Mouse (Mus musculus) retina, postnatal 1 day (tissue): ENCODE measurements around the gene Disp1.

Experiments used
- DNase-seq: peaks from one replicate; pipeline ENCODE4 v3.0.0-alpha.2; 2012

Gene Disp1

GRCm38 (mm10) chr1:183220796-183221718 lies at the start of gene Disp1:
Gene Disp1 (minus strand): TSS chr1:183221522.
- peak; percentile 86 for DNase-seq

- no peak for DNase-seq
Observed at GRCm38 (mm10) chr1:183267666-183268065, 46.3 kb upstream of the Disp1 start.

DNA sequence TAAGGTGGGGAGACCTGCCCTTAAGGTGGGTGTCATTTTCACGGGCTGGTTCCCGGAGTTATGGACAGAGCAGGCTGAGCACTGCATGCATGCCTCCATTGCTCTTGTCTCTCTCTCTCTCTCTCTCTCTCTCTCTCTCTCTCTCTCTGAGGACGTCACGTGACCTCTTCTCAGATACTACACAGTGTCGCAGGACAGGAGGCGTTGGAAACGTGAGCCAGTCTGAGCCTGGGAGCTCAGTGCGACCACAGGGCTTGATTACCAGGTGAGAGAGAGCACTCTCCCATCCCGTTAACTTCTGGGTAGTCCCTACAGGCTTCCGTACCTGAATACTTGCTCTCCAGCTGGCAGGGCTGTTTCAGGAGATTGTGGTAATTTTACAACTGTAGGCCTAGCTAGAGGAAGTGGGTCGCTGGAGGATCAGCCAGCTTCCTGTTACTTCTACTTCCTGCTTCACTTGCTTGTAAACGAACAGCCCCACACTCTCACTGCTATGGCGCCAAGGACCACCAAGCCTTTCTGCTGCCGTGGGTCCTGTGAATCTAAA lies 44.7 kb upstream of the Disp1 start:
- DNase-seq: no peak

DNA sequence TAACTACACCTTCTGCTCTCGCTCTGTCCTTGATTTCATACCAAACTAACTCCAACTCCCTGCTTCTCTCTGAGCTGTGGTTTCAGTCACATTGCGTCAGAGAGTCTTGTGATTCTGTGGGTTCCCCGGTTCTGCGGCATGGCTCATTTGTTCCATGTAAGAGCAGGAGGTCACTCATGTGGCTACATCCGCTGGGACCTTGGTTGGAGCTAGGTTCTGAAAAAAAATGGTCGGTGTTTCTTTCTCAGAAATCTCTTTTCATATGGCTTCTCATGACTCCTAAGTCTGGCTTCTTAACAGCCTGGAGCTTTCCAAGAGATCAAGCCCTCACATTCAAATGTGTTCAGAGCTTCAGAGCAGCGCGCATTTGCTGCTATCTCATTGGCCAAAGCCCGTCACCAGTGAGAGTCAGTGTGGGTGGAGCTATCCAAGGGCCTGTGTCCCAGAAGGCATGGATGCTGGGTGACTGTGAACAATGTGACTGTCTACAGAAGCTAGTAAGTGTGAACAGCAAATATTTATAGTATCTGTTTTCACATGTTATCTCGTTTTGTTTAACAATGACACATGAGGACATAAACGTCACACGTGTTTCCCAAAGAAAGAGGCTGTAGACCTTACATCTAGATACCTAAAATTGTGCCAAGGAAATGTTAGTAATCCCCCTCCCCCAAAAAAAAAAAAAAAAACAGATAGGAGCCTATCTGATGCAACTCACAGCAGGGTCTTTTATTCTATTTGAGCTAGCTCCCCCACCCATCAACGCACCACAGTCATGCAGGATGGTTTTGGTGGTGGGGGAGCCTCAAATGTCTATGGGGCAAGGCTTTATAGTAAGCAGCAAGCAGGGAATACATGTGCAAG lies 43.1 kb upstream of the Disp1 start:
- DNase-seq: peak; percentile 20

- no peak for DNase-seq
Observed at GRCm38 (mm10) chr1:183252574-183252973, 31.3 kb upstream of the Disp1 start.

GRCm38 (mm10) chr1:183251818-183252217 lies 30.5 kb upstream of the Disp1 start:
- no peak for DNase-seq

- DNase-seq: no peak
Observed at GRCm38 (mm10) chr1:183250612-183251011, 29.3 kb upstream of the Disp1 start.

DNA sequence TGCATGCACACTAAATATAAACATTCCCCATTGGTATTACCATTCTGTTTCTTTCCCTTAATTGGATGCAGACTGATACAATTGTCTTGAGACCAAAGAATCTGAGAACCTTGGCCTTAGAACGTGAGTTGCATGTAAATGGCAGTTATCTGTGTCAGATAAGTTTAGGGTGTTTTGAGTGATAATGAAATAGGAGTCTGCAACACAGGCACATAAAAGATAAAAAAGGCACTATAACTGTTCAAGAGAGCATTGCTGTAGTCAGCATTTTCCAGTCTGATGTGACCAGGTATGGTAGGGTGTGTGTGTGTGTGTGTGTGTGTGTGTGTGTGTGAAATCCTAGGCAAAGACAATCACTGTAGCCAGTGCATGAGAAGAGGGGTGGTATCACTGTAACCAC lies 26.8 kb upstream of the Disp1 start:
- DNase-seq: no peak

- no peak for DNase-seq
Observed at GRCm38 (mm10) chr1:183243293-183243692, 22.0 kb upstream of the Disp1 start.

- peak; percentile 59 for DNase-seq
Observed at GRCm38 (mm10) chr1:183237901-183238300, 16.6 kb upstream of the Disp1 start.

GRCm38 (mm10) chr1:183236460-183236859 lies 15.1 kb upstream of the Disp1 start:
- DNase-seq: no peak

DNA sequence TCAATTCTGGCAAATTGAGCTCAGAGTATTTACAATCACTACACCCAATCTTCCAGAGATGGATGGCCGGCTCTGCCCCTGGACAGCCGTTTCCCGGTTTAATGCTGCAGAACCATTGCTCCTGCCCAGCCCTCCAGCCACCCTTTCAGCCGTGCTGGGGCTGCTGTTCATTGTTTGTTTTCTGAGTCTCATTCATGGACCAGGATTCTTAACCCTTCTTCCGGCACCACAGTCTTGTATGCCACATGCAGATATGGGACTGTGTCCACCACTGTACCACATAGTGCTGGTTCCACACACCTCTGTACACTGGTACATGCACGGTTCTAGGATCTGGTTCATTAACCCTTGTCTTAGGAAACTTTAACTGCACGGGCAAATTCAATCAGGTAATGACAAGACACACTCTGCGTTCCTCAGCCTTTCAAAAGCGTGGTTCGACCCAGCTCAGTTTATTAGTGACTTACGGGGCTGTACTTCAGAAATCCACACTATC lies 12.4 kb upstream of the Disp1 start:
- no peak for DNase-seq

DNA sequence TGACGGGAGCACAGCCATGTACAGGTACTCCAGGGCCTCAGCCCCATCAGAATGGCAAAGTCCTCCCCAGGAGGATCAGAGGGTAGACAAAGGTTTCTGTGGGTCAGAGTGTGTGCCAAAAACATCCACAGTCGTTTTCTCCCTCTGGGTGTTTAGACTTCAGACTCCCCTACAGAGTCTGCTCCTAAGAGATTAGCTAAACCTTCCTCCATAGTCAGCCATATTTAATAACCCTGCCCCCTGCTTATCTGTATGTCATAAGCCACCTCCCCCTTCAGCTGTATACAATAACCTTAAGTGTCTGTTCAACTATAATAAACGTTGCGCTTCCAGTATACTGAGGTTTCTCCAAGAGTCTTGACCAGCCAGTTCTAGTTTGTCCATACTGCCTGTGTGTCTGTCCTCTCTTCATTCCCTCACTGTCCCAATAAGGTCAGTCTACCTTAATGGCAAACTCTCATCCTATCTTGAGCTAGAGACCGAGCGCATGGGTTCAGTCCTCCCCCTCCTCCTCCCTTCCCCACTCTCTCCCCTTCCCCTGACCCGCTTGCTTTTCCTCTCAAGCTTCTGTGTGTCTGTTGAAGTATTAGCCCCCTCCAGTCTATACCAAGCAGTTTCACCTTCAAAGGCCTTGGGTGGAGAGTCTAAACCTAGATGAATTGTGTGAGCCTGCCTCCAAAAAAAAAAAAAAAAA lies 11.8 kb upstream of the Disp1 start:
- no peak for DNase-seq

GRCm38 (mm10) chr1:183227469-183227868 lies 6.1 kb upstream of the Disp1 start:
- DNase-seq: no peak

GRCm38 (mm10) chr1:183219021-183219420 lies 2.3 kb downstream of the Disp1 start:
- DNase-seq: no peak

- no peak for DNase-seq
Observed at GRCm38 (mm10) chr1:183216691-183217090, 4.6 kb downstream of the Disp1 start.

GRCm38 (mm10) chr1:183215706-183216105 lies 5.6 kb downstream of the Disp1 start:
- no peak for DNase-seq

- no peak for DNase-seq
Observed at GRCm38 (mm10) chr1:183213850-183214249, 7.5 kb downstream of the Disp1 start.

GRCm38 (mm10) chr1:183212757-183213211 lies 8.5 kb downstream of the Disp1 start:
- no peak for DNase-seq

GRCm38 (mm10) chr1:183210115-183210514 lies 11.2 kb downstream of the Disp1 start:
- DNase-seq: no peak

- DNase-seq: no peak
Observed at GRCm38 (mm10) chr1:183207623-183208022, 13.7 kb downstream of the Disp1 start.

GRCm38 (mm10) chr1:183207141-183207540 lies 14.2 kb downstream of the Disp1 start:
- no peak for DNase-seq
